Mouse (Mus musculus): ENCODE results near the gene Krtap2-4.

The Krtap2-4 gene

GRCm38 (mm10) chr11:99581564-99581963 is 33.1 kb downstream of the Krtap2-4 start:
- no peak for DNase-seq (ENCODE audit: low read depth)

GRCm38 (mm10) chr11:99581051-99581450 is 33.6 kb downstream of the Krtap2-4 start:
- DNase-seq (ENCODE audit: low read depth), result no peak

GRCm38 (mm10) chr11:99580636-99581035 is 34.0 kb downstream of the Krtap2-4 start, which contains the start of gene Krtap1-5:
Krtap1-5 (minus strand) TSS chr11:99581016.
- no peak for DNase-seq (ENCODE audit: low read depth)

- DNase-seq (ENCODE audit: low read depth), result peak; percentile 4
Observed at GRCm38 (mm10) chr11:99574106-99574505, 40.5 kb downstream of the Krtap2-4 start.

GRCm38 (mm10) chr11:99573164-99573563 is 41.5 kb downstream of the Krtap2-4 start:
- no peak for DNase-seq (ENCODE audit: low read depth)

- DNase-seq (ENCODE audit: low read depth), result no peak
Observed at GRCm38 (mm10) chr11:99566530-99566929, 48.1 kb downstream of the Krtap2-4 start, which contains the start of gene Krtap3-1. Krtap3-1 (minus strand) TSS chr11:99566630.

Measured in c-Kit-positive CD71-positive TER-119-negative erythroid progenitor cells, embryonic 14.5 days (primary cell).